Mouse (Mus musculus) lung, postnatal 10 days (tissue): ENCODE measurements around the gene Prrc2b.

Experiments used
- DNase-seq: peaks from one replicate; pipeline ENCODE4 v3.0.0; 2021

The Prrc2b gene

GRCm38 (mm10) chr2:32150924-32151659 lies at the start of gene Prrc2b:
Gene Prrc2b, plus strand, starts transcription at chr2:32151082.
- peak; percentile 76 for DNase-seq

GRCm38 (mm10) chr2:32102944-32103343 lies 47.9 kb upstream of the Prrc2b start:
- no peak for DNase-seq

- no peak for DNase-seq
Measured at GRCm38 (mm10) chr2:32103557-32103956, 47.3 kb upstream of the Prrc2b start.

- DNase-seq: no peak
Measured at GRCm38 (mm10) chr2:32104122-32104521, 46.8 kb upstream of the Prrc2b start.

GRCm38 (mm10) chr2:32105117-32105913 lies 45.6 kb upstream of the Prrc2b start:
- DNase-seq: no peak

- DNase-seq: no peak
Measured at GRCm38 (mm10) chr2:32105930-32106329, 45.0 kb upstream of the Prrc2b start.

GRCm38 (mm10) chr2:32111268-32111667 lies 39.6 kb upstream of the Prrc2b start:
- DNase-seq: no peak

GRCm38 (mm10) chr2:32112548-32112947 lies 38.3 kb upstream of the Prrc2b start:
- no peak for DNase-seq

GRCm38 (mm10) chr2:32115851-32116268 lies 35.0 kb upstream of the Prrc2b start:
- DNase-seq: no peak

- DNase-seq: no peak
Measured at GRCm38 (mm10) chr2:32119802-32120750, 30.8 kb upstream of the Prrc2b start.

- DNase-seq: no peak
Measured at GRCm38 (mm10) chr2:32121150-32121549, 29.7 kb upstream of the Prrc2b start.

GRCm38 (mm10) chr2:32121785-32122184 lies 29.1 kb upstream of the Prrc2b start:
- DNase-seq: no peak

GRCm38 (mm10) chr2:32127653-32128535 lies 23.0 kb upstream of the Prrc2b start:
- DNase-seq: no peak

GRCm38 (mm10) chr2:32128536-32128841 lies 22.4 kb upstream of the Prrc2b start:
- DNase-seq: no peak

- peak; percentile 26 for DNase-seq
Measured at GRCm38 (mm10) chr2:32129383-32130074, 21.4 kb upstream of the Prrc2b start.

- DNase-seq: peak; percentile 75
Measured at GRCm38 (mm10) chr2:32130435-32130834, 20.4 kb upstream of the Prrc2b start.

- DNase-seq: no peak
Measured at GRCm38 (mm10) chr2:32131205-32131834, 19.6 kb upstream of the Prrc2b start.

GRCm38 (mm10) chr2:32131866-32132566 lies 18.9 kb upstream of the Prrc2b start:
- no peak for DNase-seq

- peak; percentile 88 for DNase-seq
Measured at GRCm38 (mm10) chr2:32132567-32132992, 18.3 kb upstream of the Prrc2b start.

GRCm38 (mm10) chr2:32134039-32134438 lies 16.8 kb upstream of the Prrc2b start:
- DNase-seq: peak; percentile 90
